18 mouse cellular contexts compared by ENCODE assay signal in genomic region chr6:148600934-148601333, GRCm38 (mm10).
"Had no signal": no experiment of that assay in that cellular context is flagged by ENCODE, and none has a peak within 500 bp of the region (broad histone marks: within the 10 kb centered on the region; RNA-seq: fewer than 3 reads in every experiment).

No protein-coding gene starts in this region.

- H3K9ac ChIP-seq: limb, embryonic 12.5 days; limb, embryonic 15.5 days; lung, embryonic 14.5 days; midbrain, embryonic 12.5 days; midbrain, embryonic 15.5 days; neural tube, embryonic 12.5 days; neural tube, embryonic 15.5 days; stomach, embryonic 15.5 days had no signal

- H3K27ac ChIP-seq: limb, embryonic 12.5 days; limb, embryonic 15.5 days; macrophage; midbrain, embryonic 12.5 days; midbrain, embryonic 15.5 days; neural tube, embryonic 12.5 days; neural tube, embryonic 15.5 days; stomach, embryonic 15.5 days had no signal

- H3K36me3 ChIP-seq: limb, embryonic 12.5 days; limb, embryonic 15.5 days; midbrain, embryonic 12.5 days; midbrain, embryonic 15.5 days; neural tube, embryonic 12.5 days; neural tube, embryonic 15.5 days; stomach, embryonic 15.5 days had no signal

- H3K27me3 ChIP-seq: limb, embryonic 12.5 days; limb, embryonic 15.5 days; midbrain, embryonic 15.5 days; neural tube, embryonic 12.5 days; neural tube, embryonic 15.5 days; stomach, embryonic 15.5 days had no signal

- H3K4me2 ChIP-seq: limb, embryonic 12.5 days; limb, embryonic 15.5 days; lung, embryonic 14.5 days; midbrain, embryonic 12.5 days; midbrain, embryonic 15.5 days; neural tube, embryonic 12.5 days; neural tube, embryonic 15.5 days; stomach, embryonic 15.5 days had no signal

- DNase-seq: kidney, adult 11 months; kidney, postnatal 14 days; kidney, postnatal 4 days; left cerebral cortex, postnatal 4 days; lung, embryonic 14.5 days; retina, postnatal 1 day; right cerebral cortex, postnatal 25 days; spleen, adult 18-20 months; thymus, postnatal 25 days had no signal

- ATAC-seq: lung, postnatal 0 days; midbrain, embryonic 15.5 days had no signal

- H3K9me3 ChIP-seq: limb, embryonic 12.5 days; limb, embryonic 15.5 days; midbrain, embryonic 12.5 days; midbrain, embryonic 15.5 days; neural tube, embryonic 12.5 days; neural tube, embryonic 15.5 days; stomach, embryonic 15.5 days had no signal

- H3K4me3 ChIP-seq: limb, embryonic 12.5 days; limb, embryonic 15.5 days; midbrain, embryonic 12.5 days; midbrain, embryonic 15.5 days; neural tube, embryonic 12.5 days; neural tube, embryonic 15.5 days; stomach, embryonic 15.5 days had no signal
